Mouse (Mus musculus) CH12.LX (cell line): ENCODE data around the gene Knl1. TPM values are rescaled to one million over a fixed set of nuclear protein-coding genes. Genes with fewer than 3 reads are reported as not detected.
A peak's percentile ranks its signal among the peaks of the same experiment; 100 is the strongest.

ENCODE experiments used
- DNase-seq: peaks from one replicate; pipeline ENCODE4 v3.0.0-alpha.2; 2013; ENCODE audit errors: extremely low read depth
- H3K27ac ChIP-seq: 2 replicates; pipeline ENCODE4 v1.5.1; 2012; ENCODE audit warnings: low read depth, mild to moderate bottlenecking, control low read depth, moderate library complexity; ENCODE audit not compliant: insufficient read depth
- H3K27me3 ChIP-seq: replicated peaks from 2 replicates; pipeline ENCODE3; 2012; ENCODE audit warnings: inconsistent platforms
- H3K36me3 ChIP-seq, 2 experiments: replicated peaks in 1 of 2; 2 replicates each; pipeline versions ENCODE3 to v1.6.1; 2012; ENCODE audit warnings: inconsistent platforms in 1 of 2, low read length in 1 of 2, mild to moderate bottlenecking in 1 of 2, mixed read lengths in 1 of 2, moderate library complexity in 1 of 2; ENCODE audit not compliant: control insufficient read depth in 1 of 2, insufficient read depth in 1 of 2
- H3K4me1 ChIP-seq, 2 experiments: 2 replicates each; pipeline ENCODE4 v1.6.1; 2012; ENCODE audit warnings: inconsistent platforms in 1 of 2, moderate library complexity in 1 of 2; ENCODE audit not compliant: insufficient read depth in 2 of 2, control insufficient read depth in 1 of 2
- H3K4me2 ChIP-seq: 2 replicates; pipeline ENCODE4 v1.6.1; 2012; ENCODE audit warnings: low read depth, mild to moderate bottlenecking, control low read depth; ENCODE audit not compliant: poor library complexity, insufficient read depth, severe bottlenecking
- H3K4me3 ChIP-seq, 3 experiments: fragments of 150-350 bp in 1 of 3; sonication (generic) in 1 of 3; replicated peaks in 1 of 3; 2 replicates each; pipeline versions ENCODE3 to v1.5.1; 2011 to 2012; ENCODE audit warnings: low read depth in 2 of 3, low read length in 2 of 3, mild to moderate bottlenecking in 2 of 3, moderate library complexity in 2 of 3, control low read depth in 1 of 3, improper control_type of control experiment in 1 of 3, inconsistent platforms in 1 of 3, mixed read lengths in 1 of 3; ENCODE audit not compliant: poor library complexity in 1 of 3
- H3K79me2 ChIP-seq: replicated peaks from 2 replicates; pipeline ENCODE4 v1.6.1; 2012; ENCODE audit warnings: mild to moderate bottlenecking, moderate library complexity; ENCODE audit not compliant: control insufficient read depth, poor library complexity, insufficient read depth, severe bottlenecking; ENCODE audit errors: extremely low read depth
- H3K9ac ChIP-seq: 2 replicates; pipeline ENCODE4 v1.6.1; 2012; ENCODE audit warnings: low read depth, mild to moderate bottlenecking, control low read depth, moderate library complexity; ENCODE audit not compliant: insufficient read depth
- H3K9me3 ChIP-seq: replicated peaks from 2 replicates; pipeline ENCODE3; 2012; ENCODE audit warnings: low read length, inconsistent platforms, mixed read lengths
- CHD2 ChIP-seq: IDR thresholded peaks from 2 replicates; pipeline ENCODE4 v1.6.1; 2011; ENCODE audit warnings: low read length, improper control_type of control experiment
- CTCF ChIP-seq, 2 experiments: IDR thresholded peaks in 1 of 2; conservative IDR thresholded peaks in 1 of 2; 2 replicates each; pipeline ENCODE4 v1.5.1; 2011 to 2012; ENCODE audit warnings: low read depth in 2 of 2, low read length in 2 of 2, improper control_type of control experiment in 1 of 2, inconsistent platforms in 1 of 2, mild to moderate bottlenecking in 1 of 2, moderate library complexity in 1 of 2
- E2F4 ChIP-seq: IDR thresholded peaks from 2 replicates; pipeline ENCODE4 v1.6.1; 2011; ENCODE audit warnings: low read depth, low read length, improper control_type of control experiment; ENCODE audit not compliant: insufficient replicate concordance
- EP300 ChIP-seq: IDR thresholded peaks from 2 replicates; pipeline ENCODE4 v1.6.1; 2011; ENCODE audit warnings: low read length, improper control_type of control experiment
- HCFC1 ChIP-seq: IDR thresholded peaks from 2 replicates; pipeline ENCODE4 v1.6.1; 2012; ENCODE audit warnings: low read depth, mild to moderate bottlenecking, inconsistent platforms, low read length, improper control_type of control experiment
- MAX ChIP-seq: IDR thresholded peaks from 2 replicates; pipeline ENCODE4 v1.6.1; 2011; ENCODE audit warnings: low read length, improper control_type of control experiment
- MXI1 ChIP-seq: IDR thresholded peaks from 2 replicates; pipeline ENCODE4 v1.6.1; 2011; ENCODE audit warnings: mild to moderate bottlenecking, low read depth, low read length, improper control_type of control experiment
- MYC ChIP-seq: IDR thresholded peaks from 2 replicates; pipeline ENCODE4 v1.6.1; 2011; ENCODE audit warnings: low read depth, mild to moderate bottlenecking, improper control_type of control experiment, low read length
- PAX5 ChIP-seq: IDR thresholded peaks from 2 replicates; pipeline ENCODE4 v1.6.1; 2012; ENCODE audit warnings: low read length, inconsistent platforms, mixed read lengths
- POLR2AphosphoS2 ChIP-seq: IDR thresholded peaks from 2 replicates; pipeline ENCODE4 v1.6.1; 2011; ENCODE audit warnings: low read depth, low read length, improper control_type of control experiment
- RAD21 ChIP-seq: IDR thresholded peaks from 2 replicates; pipeline ENCODE4 v1.6.1; 2011; ENCODE audit warnings: low read depth, mild to moderate bottlenecking, low read length, improper control_type of control experiment, moderate library complexity
- RCOR1 ChIP-seq: conservative IDR thresholded peaks from 2 replicates; pipeline ENCODE4 v1.6.1; 2012; ENCODE audit warnings: low read depth, mild to moderate bottlenecking, inconsistent platforms, low read length, improper control_type of control experiment
- SIN3A ChIP-seq: IDR thresholded peaks from 2 replicates; pipeline ENCODE4 v1.6.1; 2012; ENCODE audit warnings: low read length, improper control_type of control experiment, inconsistent platforms
- SMC3 ChIP-seq: IDR thresholded peaks from 2 replicates; pipeline ENCODE4 v1.6.1; 2011; ENCODE audit warnings: low read depth, low read length, improper control_type of control experiment
- TBP ChIP-seq: conservative IDR thresholded peaks from 2 replicates; pipeline ENCODE4 v1.6.1; 2011; ENCODE audit warnings: low read depth, low read length, improper control_type of control experiment
- USF1 ChIP-seq: IDR thresholded peaks from 2 replicates; pipeline ENCODE4 v1.6.1; 2014; ENCODE audit warnings: low read depth, mild to moderate bottlenecking, inconsistent platforms, low read length, improper control_type of control experiment
- dilution Hi-C: fragments of 300-500 bp; cut with MboI; formaldehyde crosslinking; loops from 2 replicates; pipeline ENCODE4 v1.14.3; 2020; ENCODE audit warnings: low sequenced_read_pairs; ENCODE audit not compliant: extremely low pct_unique_long_range_greater_than_20kb, extremely low pct_ligation_motif_present
- in situ Hi-C: fragments of 300-500 bp; cut with MboI; formaldehyde crosslinking; loops from 3 replicates; pipeline ENCODE4 v1.14.3; 2019; ENCODE audit warnings: low sequenced_read_pairs, low pct_ligation_motif_present, low pct_unique_long_range_greater_than_20kb, mixed read lengths
- polyA plus RNA-seq: library from polyadenylated mRNA; unstranded; fragments of >175 nt; gene quantifications from 2 replicates; pipeline ENCODE4 v1.2.1, GENCODE M21; 2012; ENCODE audit warnings: low read depth; ENCODE audit not compliant: insufficient read length
- total RNA-seq, 2 experiments: library from RNA; depleted of rRNA; stranded (reverse); fragments of 300-350 nt in 1 of 2; fragments of >200 nt in 1 of 2; gene quantifications; 2 replicates each; pipeline ENCODE4 v1.2.3; 2012 to 2014

Knl1 gene
- total and polyA plus RNA-seq, 3 experiments: 13.7 to 23.8 (median 19.9) TPM

- TF ChIP-seq POLR2AphosphoS2: peak; percentile 44; the same call in 1 of the 2 replicates
- TF ChIP-seq PAX5: no peak
- peak; percentile 98 for TF ChIP-seq MYC
- peak; percentile 97 for TF ChIP-seq MAX
- TF ChIP-seq TBP: peak; percentile 85
- peak; percentile 78 for TF ChIP-seq USF1
- peak; percentile 100 for TF ChIP-seq MXI1
- no peak for TF ChIP-seq RCOR1
- peak; percentile 90; the same call in 1 of the 2 replicates for TF ChIP-seq E2F4
- peak; percentile 84 for TF ChIP-seq HCFC1
Measured at GRCm38 (mm10) chr2:119034656-119035396, 12.1 kb upstream of the Knl1 start, which contains the start of gene Rpusd2 (continued).

- no peak for DNase-seq
- peaks cover 13% of the 10 kb centered on the region for H3K27me3 ChIP-seq
- peaks cover 28 to 35% of the 10 kb centered on the region in 2 experiments for H3K36me3 ChIP-seq
- TF ChIP-seq MYC (0 out of 2 replicates have a peak, but pooled peaks have one; percentile 51), SIN3A (peak; percentile 39; the same call in 1 of the 2 replicates), CHD2 (no peak), MXI1 (no peak), TBP (no peak), EP300 (no peak), CTCF (conservative IDR thresholded peaks at IDR 0.05 in 1 of 2, IDR thresholded peaks at IDR 0.05 in 1 of 2; ENCODE audit: low read depth in 2 of 2, low read length in 2 of 2) (no peak)
- H3K9ac ChIP-seq: peak overlapping the region; percentile 77
- H3K4me1 ChIP-seq: peaks cover 4 to 18% of the 10 kb centered on the region in 2 experiments; a peak in 3 of 4 replicates
- peak overlapping the region; percentile 52; the same call in 1 of the 2 replicates for H3K27ac ChIP-seq
- peak overlapping the region; percentile 51; the same call in 1 of the 2 replicates for H3K4me2 ChIP-seq
- peaks cover 13% of the 10 kb centered on the region for H3K79me2 ChIP-seq
- no peaks in the 10 kb centered on the region for H3K9me3 ChIP-seq
- dilution Hi-C loops: no loop called here
- peak overlapping the region; percentile 80 to 95 (median 88) for H3K4me3 ChIP-seq
- in situ Hi-C loops: loop anchor here (5.0 kb wide), 1 partner anchor 152 kb away; no protein-coding TSS in a partner anchor
Measured at GRCm38 (mm10) chr2:119035397-119035745, 11.5 kb upstream of the Knl1 start.

- Histone ChIP-seq H3K4me3 (no peak overlapping the region), H3K36me3 (peaks cover 31 to 52% of the 10 kb centered on the region in 2 experiments), H3K27ac (no peak overlapping the region), H3K4me2 (no peak overlapping the region), H3K9ac (no peak overlapping the region), H3K27me3 (no peaks in the 10 kb centered on the region), H3K79me2 (peaks cover 7% of the 10 kb centered on the region; the same call in 1 of the 2 replicates), H3K9me3 (no peaks in the 10 kb centered on the region), H3K4me1 (peaks cover 4 to 16% of the 10 kb centered on the region in 2 experiments; a peak in 3 of 4 replicates)
- TF ChIP-seq RAD21: peak; percentile 72
- TF ChIP-seq POLR2AphosphoS2: no peak
- TF ChIP-seq TBP: no peak
- peak; percentile 18 to 75; a peak in 3 of 4 replicates for TF ChIP-seq CTCF (conservative IDR thresholded peaks at IDR 0.05 in 1 of 2, IDR thresholded peaks at IDR 0.05 in 1 of 2; ENCODE audit: low read depth in 2 of 2, low read length in 2 of 2)
- peak; percentile 67 for TF ChIP-seq SMC3
- TF ChIP-seq USF1: no peak
- in situ Hi-C loops (no loop called here), dilution Hi-C loops (no loop called here)
- DNase-seq: no peak
Measured at GRCm38 (mm10) chr2:119040882-119041281, 6.0 kb upstream of the Knl1 start.
